Mouse (Mus musculus): ENCODE results near the gene S100a3. TPM values are rescaled to one million over a fixed set of nuclear protein-coding genes. Genes with fewer than 3 reads are reported as not detected.

The S100a3 gene
- polyA plus RNA-seq, 1 experiment from 2014 or later = not detected

GRCm38 (mm10) chr3:90594466-90594865 is 34.1 kb downstream of the S100a3 start:
- Histone ChIP-seq H3K4me2 (ENCODE audit: low read length) (no peak overlapping the region), H3K4me1 (ENCODE audit: control insufficient read depth, insufficient read depth, low read length) (no peaks in the 10 kb centered on the region), H3K9ac (ENCODE audit: low read depth, low read length) (no peak overlapping the region), H3K9me3 (replicated peaks; ENCODE audit: control insufficient read depth, low read length, poor library complexity, severe bottlenecking) (no peaks in the 10 kb centered on the region), H3K36me3 (ENCODE audit: control insufficient read depth, insufficient read depth, low read length) (no peaks in the 10 kb centered on the region), H3K27ac (ENCODE audit: low read length) (no peak overlapping the region), H3K4me3 (ENCODE audit: low read depth, low read length) (no peak overlapping the region), H3K27me3 (ENCODE audit: control insufficient read depth, insufficient read depth, low read depth, low read length) (no peaks in the 10 kb centered on the region)
- 75% methylated on average over 1 of the region's 1 CpGs for WGBS
- ATAC-seq = no peak

- 84% methylated on average over 5 of the region's 5 CpGs for WGBS
Observed at GRCm38 (mm10) chr3:90595556-90595955, 35.2 kb downstream of the S100a3 start.

GRCm38 (mm10) chr3:90596810-90597209 is 36.4 kb downstream of the S100a3 start:
- Histone ChIP-seq H3K27ac (ENCODE audit: low read length) (no peak overlapping the region), H3K4me3 (ENCODE audit: low read depth, low read length) (no peak overlapping the region), H3K9ac (ENCODE audit: low read depth, low read length) (no peak overlapping the region), H3K9me3 (replicated peaks; ENCODE audit: control insufficient read depth, low read length, poor library complexity, severe bottlenecking) (no peaks in the 10 kb centered on the region), H3K36me3 (ENCODE audit: control insufficient read depth, insufficient read depth, low read length) (no peaks in the 10 kb centered on the region), H3K4me2 (ENCODE audit: low read length) (no peak overlapping the region), H3K4me1 (ENCODE audit: control insufficient read depth, insufficient read depth, low read length) (no peaks in the 10 kb centered on the region), H3K27me3 (ENCODE audit: control insufficient read depth, insufficient read depth, low read depth, low read length) (no peaks in the 10 kb centered on the region)
- 89% methylated on average over 6 of the region's 6 CpGs for WGBS
- no peak for ATAC-seq

More at GRCm38 (mm10) chr3:90595556-90595955, 35.2 kb downstream of the S100a3 start:
- no peak overlapping the region for H3K4me2 ChIP-seq (ENCODE audit: low read length)
- ATAC-seq = no peak
- no peaks in the 10 kb centered on the region for H3K27me3 ChIP-seq (ENCODE audit: control insufficient read depth, insufficient read depth, low read depth, low read length)
- H3K36me3 ChIP-seq (ENCODE audit: control insufficient read depth, insufficient read depth, low read length) = no peaks in the 10 kb centered on the region
- H3K27ac ChIP-seq (ENCODE audit: low read length) = no peak overlapping the region
- H3K4me3 ChIP-seq (ENCODE audit: low read depth, low read length) = no peak overlapping the region
- no peak overlapping the region for H3K9ac ChIP-seq (ENCODE audit: low read depth, low read length)
- H3K4me1 ChIP-seq (ENCODE audit: control insufficient read depth, insufficient read depth, low read length) = no peaks in the 10 kb centered on the region
- no peaks in the 10 kb centered on the region for H3K9me3 ChIP-seq (replicated peaks; ENCODE audit: control insufficient read depth, low read length, poor library complexity, severe bottlenecking)

- Histone ChIP-seq H3K36me3 (ENCODE audit: control insufficient read depth, insufficient read depth, low read length) (no peaks in the 10 kb centered on the region), H3K4me2 (ENCODE audit: low read length) (no peak overlapping the region), H3K27me3 (ENCODE audit: control insufficient read depth, insufficient read depth, low read depth, low read length) (no peaks in the 10 kb centered on the region), H3K27ac (ENCODE audit: low read length) (no peak overlapping the region), H3K9me3 (replicated peaks; ENCODE audit: control insufficient read depth, low read length, poor library complexity, severe bottlenecking) (no peaks in the 10 kb centered on the region), H3K4me1 (ENCODE audit: control insufficient read depth, insufficient read depth, low read length) (no peaks in the 10 kb centered on the region), H3K9ac (ENCODE audit: low read depth, low read length) (no peak overlapping the region), H3K4me3 (ENCODE audit: low read depth, low read length) (no peak overlapping the region)
- WGBS = 62% methylated on average over 6 of the region's 6 CpGs
- no peak for ATAC-seq
Observed at GRCm38 (mm10) chr3:90597736-90598135, 37.4 kb downstream of the S100a3 start.

- WGBS = 76% methylated on average over 4 of the region's 4 CpGs
Observed at GRCm38 (mm10) chr3:90598212-90598611, 37.8 kb downstream of the S100a3 start.

GRCm38 (mm10) chr3:90599401-90599800 is 39.0 kb downstream of the S100a3 start:
- no peaks in the 10 kb centered on the region for H3K9me3 ChIP-seq (replicated peaks; ENCODE audit: control insufficient read depth, low read length, poor library complexity, severe bottlenecking)
- no peak for ATAC-seq
- H3K4me1 ChIP-seq (ENCODE audit: control insufficient read depth, insufficient read depth, low read length) = no peaks in the 10 kb centered on the region
- no peak overlapping the region for H3K4me2 ChIP-seq (ENCODE audit: low read length)
- H3K4me3 ChIP-seq (ENCODE audit: low read depth, low read length) = no peak overlapping the region
- H3K27ac ChIP-seq (ENCODE audit: low read length) = no peak overlapping the region
- WGBS = 76% methylated on average over 3 of the region's 3 CpGs
- no peaks in the 10 kb centered on the region for H3K27me3 ChIP-seq (ENCODE audit: control insufficient read depth, insufficient read depth, low read depth, low read length)
- no peak overlapping the region for H3K9ac ChIP-seq (ENCODE audit: low read depth, low read length)
- H3K36me3 ChIP-seq (ENCODE audit: control insufficient read depth, insufficient read depth, low read length) = no peaks in the 10 kb centered on the region

More at GRCm38 (mm10) chr3:90598212-90598611, 37.8 kb downstream of the S100a3 start:
- Histone ChIP-seq H3K27me3 (ENCODE audit: control insufficient read depth, insufficient read depth, low read depth, low read length) (no peaks in the 10 kb centered on the region), H3K36me3 (ENCODE audit: control insufficient read depth, insufficient read depth, low read length) (no peaks in the 10 kb centered on the region), H3K27ac (ENCODE audit: low read length) (no peak overlapping the region), H3K4me3 (ENCODE audit: low read depth, low read length) (no peak overlapping the region), H3K4me2 (ENCODE audit: low read length) (no peak overlapping the region), H3K4me1 (ENCODE audit: control insufficient read depth, insufficient read depth, low read length) (no peaks in the 10 kb centered on the region), H3K9ac (ENCODE audit: low read depth, low read length) (no peak overlapping the region), H3K9me3 (replicated peaks; ENCODE audit: control insufficient read depth, low read length, poor library complexity, severe bottlenecking) (no peaks in the 10 kb centered on the region)
- no peak for ATAC-seq

GRCm38 (mm10) chr3:90600036-90600435 is 39.7 kb downstream of the S100a3 start:
- Histone ChIP-seq H3K4me1 (ENCODE audit: control insufficient read depth, insufficient read depth, low read length) (no peaks in the 10 kb centered on the region; the same call in 1 of the 2 replicates), H3K4me3 (ENCODE audit: low read depth, low read length) (no peak overlapping the region), H3K4me2 (ENCODE audit: low read length) (no peak overlapping the region), H3K9ac (ENCODE audit: low read depth, low read length) (no peak overlapping the region), H3K9me3 (replicated peaks; ENCODE audit: control insufficient read depth, low read length, poor library complexity, severe bottlenecking) (no peaks in the 10 kb centered on the region), H3K27me3 (ENCODE audit: control insufficient read depth, insufficient read depth, low read depth, low read length) (no peaks in the 10 kb centered on the region), H3K36me3 (ENCODE audit: control insufficient read depth, insufficient read depth, low read length) (no peaks in the 10 kb centered on the region), H3K27ac (ENCODE audit: low read length) (no peak overlapping the region)
- 83% methylated on average over 6 of the region's 6 CpGs for WGBS
- ATAC-seq = no peak

GRCm38 (mm10) chr3:90600458-90601195 is 40.2 kb downstream of the S100a3 start:
- 79% methylated on average over 8 of the region's 8 CpGs for WGBS
- H3K27me3 ChIP-seq (ENCODE audit: control insufficient read depth, insufficient read depth, low read depth, low read length) = no peaks in the 10 kb centered on the region
- no peak for ATAC-seq
- H3K9ac ChIP-seq (ENCODE audit: low read depth, low read length) = no peak overlapping the region
- no peak overlapping the region for H3K4me2 ChIP-seq (ENCODE audit: low read length)
- no peak overlapping the region for H3K4me3 ChIP-seq (ENCODE audit: low read depth, low read length)
- H3K36me3 ChIP-seq (ENCODE audit: control insufficient read depth, insufficient read depth, low read length) = no peaks in the 10 kb centered on the region
- H3K27ac ChIP-seq (ENCODE audit: low read length) = no peak overlapping the region
- H3K9me3 ChIP-seq (replicated peaks; ENCODE audit: control insufficient read depth, low read length, poor library complexity, severe bottlenecking) = no peaks in the 10 kb centered on the region
- H3K4me1 ChIP-seq (ENCODE audit: control insufficient read depth, insufficient read depth, low read length) = no peaks in the 10 kb centered on the region; the same call in 1 of the 2 replicates

- 82% methylated on average over 11 of the region's 11 CpGs for WGBS
Observed at GRCm38 (mm10) chr3:90601486-90602110, 41.2 kb downstream of the S100a3 start, which contains the start of gene Gm42674. Gm42674 (plus strand) TSS chr3:90601904.

More at GRCm38 (mm10) chr3:90601486-90602110, 41.2 kb downstream of the S100a3 start, which contains the start of gene Gm42674:
- Histone ChIP-seq H3K27me3 (ENCODE audit: control insufficient read depth, insufficient read depth, low read depth, low read length) (no peaks in the 10 kb centered on the region), H3K4me3 (ENCODE audit: low read depth, low read length) (no peak within 1 kb of the TSS), H3K9ac (ENCODE audit: low read depth, low read length) (no peak within 1 kb of the TSS), H3K9me3 (replicated peaks; ENCODE audit: control insufficient read depth, low read length, poor library complexity, severe bottlenecking) (no peaks in the 10 kb centered on the region), H3K27ac (ENCODE audit: low read length) (no peak within 1 kb of the TSS), H3K4me2 (ENCODE audit: low read length) (no peak within 1 kb of the TSS), H3K4me1 (ENCODE audit: control insufficient read depth, insufficient read depth, low read length) (no peaks in the 10 kb centered on the region; the same call in 1 of the 2 replicates), H3K36me3 (ENCODE audit: control insufficient read depth, insufficient read depth, low read length) (no peaks in the 10 kb centered on the region)
- ATAC-seq = no peak

Data from midbrain, embryonic 16.5 days (tissue).